Mouse (Mus musculus): ENCODE measurements around the gene 1110065P20Rik. TPM values are rescaled to one million over a fixed set of nuclear protein-coding genes. Genes with fewer than 3 reads are reported as not detected.

The 1110065P20Rik gene
- polyA plus RNA-seq, 1 experiment from 2014 or later = 40.3 TPM

GRCm38 (mm10) chr4:124838035-124838700 is 12.8 kb downstream of the 1110065P20Rik start:
- Histone ChIP-seq H3K9me3 (replicated peaks) (no peaks in the 10 kb centered on the region), H3K4me3 (no peak overlapping the region), H3K4me1 (replicated peaks) (no peaks in the 10 kb centered on the region), H3K9ac (no peak overlapping the region), H3K36me3 (peaks cover 40% of the 10 kb centered on the region), H3K27ac (no peak overlapping the region), H3K4me2 (no peak overlapping the region), H3K27me3 (no peaks in the 10 kb centered on the region)
- 73% methylated on average over 14 of the region's 14 CpGs for WGBS
- no peak for ATAC-seq (replicated peaks; ENCODE audit: insufficient number of reproducible peaks, insufficient read depth, low FRiP score, low read depth)

GRCm38 (mm10) chr4:124832796-124833195 is 18.2 kb downstream of the 1110065P20Rik start:
- peaks cover 16% of the 10 kb centered on the region; the same call in 1 of the 2 replicates for H3K36me3 ChIP-seq
- H3K4me3 ChIP-seq = no peak overlapping the region
- H3K9me3 ChIP-seq (replicated peaks) = no peaks in the 10 kb centered on the region
- H3K9ac ChIP-seq = no peak overlapping the region
- H3K27ac ChIP-seq = no peak overlapping the region
- no peaks in the 10 kb centered on the region for H3K4me1 ChIP-seq (replicated peaks)
- no peak overlapping the region for H3K4me2 ChIP-seq
- ATAC-seq (replicated peaks; ENCODE audit: insufficient number of reproducible peaks, insufficient read depth, low FRiP score, low read depth) = no peak
- no peaks in the 10 kb centered on the region for H3K27me3 ChIP-seq
- 92% methylated on average over 10 of the region's 10 CpGs for WGBS

- H3K4me1 ChIP-seq (replicated peaks) = no peaks in the 10 kb centered on the region
- WGBS = 63% methylated on average over 5 of the region's 5 CpGs
- no peak overlapping the region for H3K4me3 ChIP-seq
- H3K4me2 ChIP-seq = no peak overlapping the region
- no peaks in the 10 kb centered on the region for H3K27me3 ChIP-seq
- no peaks in the 10 kb centered on the region for H3K9me3 ChIP-seq (replicated peaks)
- H3K9ac ChIP-seq = no peak overlapping the region
- peaks cover 21% of the 10 kb centered on the region for H3K36me3 ChIP-seq
- no peak overlapping the region for H3K27ac ChIP-seq
- no peak for ATAC-seq (replicated peaks; ENCODE audit: insufficient number of reproducible peaks, insufficient read depth, low FRiP score, low read depth)
Observed at GRCm38 (mm10) chr4:124829671-124830070, 21.3 kb downstream of the 1110065P20Rik start.

GRCm38 (mm10) chr4:124825371-124825965 is 25.5 kb downstream of the 1110065P20Rik start:
- Histone ChIP-seq H3K9me3 (replicated peaks) (no peaks in the 10 kb centered on the region), H3K4me3 (no peak overlapping the region), H3K9ac (no peak overlapping the region), H3K27me3 (no peaks in the 10 kb centered on the region), H3K4me2 (no peak overlapping the region), H3K27ac (no peak overlapping the region), H3K36me3 (peaks cover 35% of the 10 kb centered on the region), H3K4me1 (replicated peaks) (no peaks in the 10 kb centered on the region)
- ATAC-seq (replicated peaks; ENCODE audit: insufficient number of reproducible peaks, insufficient read depth, low FRiP score, low read depth) = no peak
- WGBS = 95% methylated on average over 21 of the region's 21 CpGs

GRCm38 (mm10) chr4:124824967-124825366 is 26.0 kb downstream of the 1110065P20Rik start:
- Histone ChIP-seq H3K27ac (no peak overlapping the region), H3K36me3 (peaks cover 35% of the 10 kb centered on the region)
- 90% methylated on average over 6 of the region's 6 CpGs for WGBS

GRCm38 (mm10) chr4:124818832-124819231 is 32.2 kb downstream of the 1110065P20Rik start:
- WGBS = 93% methylated on average over 4 of the region's 4 CpGs
- no peak overlapping the region for H3K27ac ChIP-seq
- no peak overlapping the region for H3K9ac ChIP-seq
- no peak overlapping the region for H3K4me2 ChIP-seq
- H3K4me1 ChIP-seq (replicated peaks) = peaks cover 12% of the 10 kb centered on the region
- no peak overlapping the region for H3K4me3 ChIP-seq
- H3K9me3 ChIP-seq (replicated peaks) = no peaks in the 10 kb centered on the region
- no peaks in the 10 kb centered on the region for H3K27me3 ChIP-seq
- no peak for ATAC-seq (replicated peaks; ENCODE audit: insufficient number of reproducible peaks, insufficient read depth, low FRiP score, low read depth)
- peaks cover 19% of the 10 kb centered on the region; the same call in 1 of the 2 replicates for H3K36me3 ChIP-seq

More at GRCm38 (mm10) chr4:124824967-124825366, 26.0 kb downstream of the 1110065P20Rik start:
- Histone ChIP-seq H3K4me2 (no peak overlapping the region), H3K4me1 (replicated peaks) (no peaks in the 10 kb centered on the region), H3K27me3 (no peaks in the 10 kb centered on the region), H3K9ac (no peak overlapping the region), H3K4me3 (no peak overlapping the region), H3K9me3 (replicated peaks) (no peaks in the 10 kb centered on the region)
- no peak for ATAC-seq (replicated peaks; ENCODE audit: insufficient number of reproducible peaks, insufficient read depth, low FRiP score, low read depth)

GRCm38 (mm10) chr4:124817803-124818202 is 33.2 kb downstream of the 1110065P20Rik start:
- Histone ChIP-seq H3K27ac (peak overlapping the region; percentile 38; the same call in 1 of the 2 replicates), H3K27me3 (no peaks in the 10 kb centered on the region), H3K4me3 (no peak overlapping the region), H3K9ac (no peak overlapping the region), H3K4me1 (replicated peaks) (peaks cover 12% of the 10 kb centered on the region), H3K4me2 (no peak overlapping the region), H3K36me3 (peaks cover 13% of the 10 kb centered on the region; the same call in 1 of the 2 replicates), H3K9me3 (replicated peaks) (no peaks in the 10 kb centered on the region)
- peak; percentile 90 for ATAC-seq (replicated peaks; ENCODE audit: insufficient number of reproducible peaks, insufficient read depth, low FRiP score, low read depth)
- WGBS = 10% methylated on average over 6 of the region's 6 CpGs

GRCm38 (mm10) chr4:124815901-124816300 is 35.1 kb downstream of the 1110065P20Rik start:
- H3K36me3 ChIP-seq = peaks cover 7% of the 10 kb centered on the region; the same call in 1 of the 2 replicates
- 87% methylated on average over 11 of the region's 11 CpGs for WGBS
- no peaks in the 10 kb centered on the region for H3K9me3 ChIP-seq (replicated peaks)
- ATAC-seq (replicated peaks; ENCODE audit: insufficient number of reproducible peaks, insufficient read depth, low FRiP score, low read depth) = no peak
- H3K27ac ChIP-seq = no peak overlapping the region
- H3K4me1 ChIP-seq (replicated peaks) = peaks cover 12% of the 10 kb centered on the region
- no peaks in the 10 kb centered on the region for H3K27me3 ChIP-seq
- H3K4me2 ChIP-seq = no peak overlapping the region
- H3K4me3 ChIP-seq = no peak overlapping the region
- H3K9ac ChIP-seq = no peak overlapping the region

- WGBS = 58% methylated on average over 9 of the region's 9 CpGs
- Histone ChIP-seq H3K4me3 (no peak overlapping the region), H3K4me2 (no peak overlapping the region), H3K9me3 (replicated peaks) (no peaks in the 10 kb centered on the region), H3K4me1 (replicated peaks) (0 out of 2 replicates have a peak, but pooled peaks cover 4% of the 10 kb centered on the region), H3K27me3 (no peaks in the 10 kb centered on the region), H3K9ac (no peak overlapping the region), H3K36me3 (peaks cover 4% of the 10 kb centered on the region; the same call in 1 of the 2 replicates), H3K27ac (no peak overlapping the region)
- no peak for ATAC-seq (replicated peaks; ENCODE audit: insufficient number of reproducible peaks, insufficient read depth, low FRiP score, low read depth)
Observed at GRCm38 (mm10) chr4:124811347-124811975, 39.5 kb downstream of the 1110065P20Rik start.

- H3K4me2 ChIP-seq = no peak overlapping the region
- H3K9ac ChIP-seq = no peak overlapping the region
- H3K27me3 ChIP-seq = no peaks in the 10 kb centered on the region
- 0 out of 2 replicates have a peak, but pooled peaks cover 4% of the 10 kb centered on the region for H3K4me1 ChIP-seq (replicated peaks)
- H3K36me3 ChIP-seq = peaks cover 11% of the 10 kb centered on the region; the same call in 1 of the 2 replicates
- ATAC-seq (replicated peaks; ENCODE audit: insufficient number of reproducible peaks, insufficient read depth, low FRiP score, low read depth) = no peak
- H3K27ac ChIP-seq = no peak overlapping the region
- WGBS = 85% methylated on average over 7 of the region's 7 CpGs
- no peak overlapping the region for H3K4me3 ChIP-seq
- no peaks in the 10 kb centered on the region for H3K9me3 ChIP-seq (replicated peaks)
Observed at GRCm38 (mm10) chr4:124810056-124810455, 40.9 kb downstream of the 1110065P20Rik start.

GRCm38 (mm10) chr4:124809136-124809883 is 41.7 kb downstream of the 1110065P20Rik start:
- Histone ChIP-seq H3K4me2 (no peak overlapping the region), H3K9me3 (replicated peaks) (no peaks in the 10 kb centered on the region), H3K9ac (no peak overlapping the region), H3K27me3 (no peaks in the 10 kb centered on the region), H3K4me1 (replicated peaks) (0 out of 2 replicates have a peak, but pooled peaks cover 4% of the 10 kb centered on the region), H3K27ac (no peak overlapping the region), H3K36me3 (peaks cover 18% of the 10 kb centered on the region; the same call in 1 of the 2 replicates), H3K4me3 (no peak overlapping the region)
- ATAC-seq (replicated peaks; ENCODE audit: insufficient number of reproducible peaks, insufficient read depth, low FRiP score, low read depth) = no peak
- WGBS = 81% methylated on average over 9 of the region's 9 CpGs
